Mouse (Mus musculus): ENCODE results near the gene Saa3. TPM values are rescaled to one million over a fixed set of nuclear protein-coding genes. Genes with fewer than 3 reads are reported as not detected.
"Not testable (repeated sequence)": the region's sequence is repeated elsewhere in the genome, so short reads cannot be mapped to it uniquely, and the experiment has no call there.

The Saa3 gene
- polyA plus RNA-seq, 1 experiment, result 0.44 TPM

- 25% methylated on average over 6 of the region's 6 CpGs for WGBS
- no peaks in the 10 kb centered on the region for H3K27me3 ChIP-seq (ENCODE audit: control insufficient read depth, insufficient read depth, low read length)
- TF ChIP-seq POLR2A (IDR thresholded peaks at IDR 0.05; ENCODE audit: low read depth, low read length) (no peak), CTCF (IDR thresholded peaks at IDR 0.05; ENCODE audit: extremely low read depth, insufficient read length, insufficient replicate concordance, low read depth, low read length) (peak; percentile 80; the same call in 1 of the 2 replicates)
Observed at GRCm38 (mm10) chr7:46714518-46714917, 982 bp downstream of the Saa3 start.

GRCm38 (mm10) chr7:46712250-46712649 lies 3.2 kb downstream of the Saa3 start:
- Histone ChIP-seq H3K36me3 (ENCODE audit: control insufficient read depth, insufficient read depth, low read length) (no peaks in the 10 kb centered on the region), H3K4me1 (ENCODE audit: control insufficient read depth, insufficient read depth, insufficient read length, low read length) (peaks cover 2% of the 10 kb centered on the region; the same call in 1 of the 2 replicates), H3K27ac (ENCODE audit: insufficient read depth, low read depth, low read length) (no peak overlapping the region), H3K27me3 (ENCODE audit: control insufficient read depth, insufficient read depth, low read length) (no peaks in the 10 kb centered on the region), H3K4me3 (ENCODE audit: low read depth, low read length) (no peak overlapping the region)
- 75% methylated on average over 6 of the region's 6 CpGs for WGBS
- TF ChIP-seq POLR2A (IDR thresholded peaks at IDR 0.05; ENCODE audit: low read depth, low read length) (no peak), CTCF (IDR thresholded peaks at IDR 0.05; ENCODE audit: extremely low read depth, insufficient read length, insufficient replicate concordance, low read depth, low read length) (no peak)

More at GRCm38 (mm10) chr7:46714518-46714917, 982 bp downstream of the Saa3 start:
- Histone ChIP-seq H3K36me3 (ENCODE audit: control insufficient read depth, insufficient read depth, low read length) (no peaks in the 10 kb centered on the region), H3K27ac (ENCODE audit: insufficient read depth, low read depth, low read length) (no peak overlapping the region), H3K4me3 (ENCODE audit: low read depth, low read length) (no peak overlapping the region), H3K4me1 (ENCODE audit: control insufficient read depth, insufficient read depth, insufficient read length, low read length) (peaks cover 6% of the 10 kb centered on the region; the same call in 1 of the 2 replicates)

GRCm38 (mm10) chr7:46710390-46710844 lies 5.1 kb downstream of the Saa3 start, which contains the start of gene Saal1:
Gene Saal1 (minus strand): TSS chr7:46710680.
- WGBS, result under 1% methylated on average over 38 of the region's 38 CpGs
- H3K27ac ChIP-seq (ENCODE audit: insufficient read depth, low read depth, low read length), result peak within 1 kb of the TSS; percentile 62
- peak within 1 kb of the TSS; percentile 96 for H3K4me3 ChIP-seq (ENCODE audit: low read depth, low read length)
- peaks cover 2% of the 10 kb centered on the region; the same call in 1 of the 2 replicates for H3K4me1 ChIP-seq (ENCODE audit: control insufficient read depth, insufficient read depth, insufficient read length, low read length)
- peaks cover 10% of the 10 kb centered on the region for H3K36me3 ChIP-seq (ENCODE audit: control insufficient read depth, insufficient read depth, low read length)
- no peaks in the 10 kb centered on the region for H3K27me3 ChIP-seq (ENCODE audit: control insufficient read depth, insufficient read depth, low read length)
- TF ChIP-seq POLR2A (IDR thresholded peaks at IDR 0.05; ENCODE audit: low read depth, low read length), result peak; percentile 50; the same call in 1 of the 2 replicates
- peak; percentile 92 for TF ChIP-seq CTCF (IDR thresholded peaks at IDR 0.05; ENCODE audit: extremely low read depth, insufficient read length, insufficient replicate concordance, low read depth, low read length)

GRCm38 (mm10) chr7:46700521-46701025 lies 14.9 kb downstream of the Saa3 start:
- WGBS, result 86% methylated on average over 6 of the region's 6 CpGs
- Histone ChIP-seq H3K4me1 (ENCODE audit: control insufficient read depth, insufficient read depth, insufficient read length, low read length) (no peaks in the 10 kb centered on the region), H3K27ac (ENCODE audit: insufficient read depth, low read depth, low read length) (no peak overlapping the region), H3K27me3 (ENCODE audit: control insufficient read depth, insufficient read depth, low read length) (no peaks in the 10 kb centered on the region), H3K4me3 (ENCODE audit: low read depth, low read length) (no peak overlapping the region), H3K36me3 (ENCODE audit: control insufficient read depth, insufficient read depth, low read length) (peaks cover 66% of the 10 kb centered on the region)
- TF ChIP-seq POLR2A (IDR thresholded peaks at IDR 0.05; ENCODE audit: low read depth, low read length) (no peak), CTCF (IDR thresholded peaks at IDR 0.05; ENCODE audit: extremely low read depth, insufficient read length, insufficient replicate concordance, low read depth, low read length) (no peak)

GRCm38 (mm10) chr7:46696754-46697153 lies 18.7 kb downstream of the Saa3 start:
- H3K4me3 ChIP-seq (ENCODE audit: low read depth, low read length), result no peak overlapping the region
- H3K27ac ChIP-seq (ENCODE audit: insufficient read depth, low read depth, low read length), result no peak overlapping the region
- no peak for TF ChIP-seq POLR2A (IDR thresholded peaks at IDR 0.05; ENCODE audit: low read depth, low read length)
- TF ChIP-seq CTCF (IDR thresholded peaks at IDR 0.05; ENCODE audit: extremely low read depth, insufficient read length, insufficient replicate concordance, low read depth, low read length), result no peak
- H3K27me3 ChIP-seq (ENCODE audit: control insufficient read depth, insufficient read depth, low read length), result no peaks in the 10 kb centered on the region
- 67% methylated on average over 1 of the region's 1 CpGs for WGBS
- H3K4me1 ChIP-seq (ENCODE audit: control insufficient read depth, insufficient read depth, insufficient read length, low read length), result no peaks in the 10 kb centered on the region
- H3K36me3 ChIP-seq (ENCODE audit: control insufficient read depth, insufficient read depth, low read length), result peaks cover 44% of the 10 kb centered on the region

GRCm38 (mm10) chr7:46686827-46687226 lies 28.7 kb downstream of the Saa3 start:
- 82% methylated on average over 5 of the region's 5 CpGs for WGBS
- TF ChIP-seq CTCF (IDR thresholded peaks at IDR 0.05; ENCODE audit: extremely low read depth, insufficient read length, insufficient replicate concordance, low read depth, low read length), result no peak
- TF ChIP-seq POLR2A (IDR thresholded peaks at IDR 0.05; ENCODE audit: low read depth, low read length), result no peak

GRCm38 (mm10) chr7:46680732-46681131 lies 34.8 kb downstream of the Saa3 start:
- H3K27ac ChIP-seq (ENCODE audit: insufficient read depth, low read depth, low read length), result no peak overlapping the region
- H3K4me1 ChIP-seq (ENCODE audit: control insufficient read depth, insufficient read depth, insufficient read length, low read length), result no peaks in the 10 kb centered on the region
- H3K27me3 ChIP-seq (ENCODE audit: control insufficient read depth, insufficient read depth, low read length), result no peaks in the 10 kb centered on the region
- H3K4me3 ChIP-seq (ENCODE audit: low read depth, low read length), result no peak overlapping the region
- TF ChIP-seq CTCF (IDR thresholded peaks at IDR 0.05; ENCODE audit: extremely low read depth, insufficient read length, insufficient replicate concordance, low read depth, low read length), result no peak
- no peak for TF ChIP-seq POLR2A (IDR thresholded peaks at IDR 0.05; ENCODE audit: low read depth, low read length)
- H3K36me3 ChIP-seq (ENCODE audit: control insufficient read depth, insufficient read depth, low read length), result no peaks in the 10 kb centered on the region

More at GRCm38 (mm10) chr7:46686827-46687226, 28.7 kb downstream of the Saa3 start:
- Histone ChIP-seq H3K4me3 (ENCODE audit: low read depth, low read length) (no peak overlapping the region), H3K27me3 (ENCODE audit: control insufficient read depth, insufficient read depth, low read length) (no peaks in the 10 kb centered on the region), H3K27ac (ENCODE audit: insufficient read depth, low read depth, low read length) (no peak overlapping the region), H3K36me3 (ENCODE audit: control insufficient read depth, insufficient read depth, low read length) (peaks cover 17% of the 10 kb centered on the region), H3K4me1 (ENCODE audit: control insufficient read depth, insufficient read depth, insufficient read length, low read length) (no peaks in the 10 kb centered on the region)

- not testable (repeated sequence) for H3K36me3 ChIP-seq (ENCODE audit: control insufficient read depth, insufficient read depth, low read length); H3K4me1 ChIP-seq (ENCODE audit: control insufficient read depth, insufficient read depth, insufficient read length, low read length); H3K4me3 ChIP-seq (ENCODE audit: low read depth, low read length); H3K27me3 ChIP-seq (ENCODE audit: control insufficient read depth, insufficient read depth, low read length); H3K27ac ChIP-seq (ENCODE audit: insufficient read depth, low read depth, low read length)
- WGBS, result 81% methylated on average over 7 of the region's 7 CpGs
Observed at GRCm38 (mm10) chr7:46679044-46679443, 36.5 kb downstream of the Saa3 start.
